Mouse (Mus musculus) brain, embryonic 14.5 days (tissue): ENCODE measurements around the gene Atn1. TPM values are rescaled to one million over a fixed set of nuclear protein-coding genes. Genes with fewer than 3 reads are reported as not detected.
"Not testable (repeated sequence)": the region's sequence is repeated elsewhere in the genome, so short reads cannot be mapped to it uniquely, and the experiment has no call there.

Source experiments
- DNase-seq: peaks from one replicate; pipeline ENCODE4 v3.0.0-alpha.2; 2011; ENCODE audit warnings: low read depth
- CTCF ChIP-seq: fragments of 200-500 bp; IDR thresholded peaks from 2 replicates; pipeline ENCODE4 v1.5.1; 2012; ENCODE audit warnings: inconsistent platforms, mild to moderate bottlenecking, moderate library complexity, borderline replicate concordance; ENCODE audit not compliant: insufficient read depth, insufficient read length; ENCODE audit errors: extremely low read depth
- POLR2A ChIP-seq: fragments of 200-500 bp; IDR thresholded peaks from 2 replicates; pipeline ENCODE4 v1.6.1; 2012; ENCODE audit warnings: mild to moderate bottlenecking, inconsistent platforms, borderline replicate concordance; ENCODE audit not compliant: poor library complexity, insufficient read depth, insufficient read length, severe bottlenecking; ENCODE audit errors: extremely low read depth
- polyA plus RNA-seq: library from polyadenylated mRNA; depleted of rRNA; stranded (reverse); fragments of >200 nt; gene quantifications from 2 replicates; pipeline ENCODE4 v1.2.3, GENCODE M21; 2012; rRNA removed

Gene Atn1
- polyA plus RNA-seq = 62.8 and 136 TPM in 2 replicates

- peak; percentile 87 for DNase-seq
- TF ChIP-seq CTCF (no peak), POLR2A (no peak)
Measured at GRCm38 (mm10) chr6:124755831-124756595, at the start of gene Atn1, which contains the start of gene Gm45234. Gene Atn1, minus strand, starts transcription at chr6:124756524. Gene Gm45234, minus strand, starts transcription at chr6:124756021.

GRCm38 (mm10) chr6:124805341-124806321, 49.3 kb upstream of the Atn1 start:
- peak; percentile 33; the same call in 1 of the 2 replicates for TF ChIP-seq CTCF
- no peak for TF ChIP-seq POLR2A
- peak; percentile 96 for DNase-seq

DNA sequence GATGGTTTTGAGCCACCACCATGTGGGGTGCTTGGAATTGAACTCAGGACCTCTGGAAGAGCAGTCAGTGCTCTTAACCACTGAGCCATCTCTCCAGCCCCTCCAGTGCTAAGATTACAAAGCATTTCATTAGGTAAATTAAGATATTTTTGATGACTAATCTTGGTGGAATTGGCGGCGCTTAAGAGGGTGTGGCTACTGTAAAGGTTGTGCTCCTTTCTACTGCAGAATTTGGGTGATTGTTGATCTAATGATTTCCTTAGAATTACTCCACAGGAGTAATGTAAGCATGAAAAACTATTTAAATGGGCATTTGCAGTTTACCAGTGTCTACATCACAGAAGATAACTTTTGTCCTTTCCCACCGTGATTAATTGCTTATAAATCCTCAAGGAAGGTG, 48.0 kb upstream of the Atn1 start:
- TF ChIP-seq CTCF = no peak
- no peak for TF ChIP-seq POLR2A

DNA sequence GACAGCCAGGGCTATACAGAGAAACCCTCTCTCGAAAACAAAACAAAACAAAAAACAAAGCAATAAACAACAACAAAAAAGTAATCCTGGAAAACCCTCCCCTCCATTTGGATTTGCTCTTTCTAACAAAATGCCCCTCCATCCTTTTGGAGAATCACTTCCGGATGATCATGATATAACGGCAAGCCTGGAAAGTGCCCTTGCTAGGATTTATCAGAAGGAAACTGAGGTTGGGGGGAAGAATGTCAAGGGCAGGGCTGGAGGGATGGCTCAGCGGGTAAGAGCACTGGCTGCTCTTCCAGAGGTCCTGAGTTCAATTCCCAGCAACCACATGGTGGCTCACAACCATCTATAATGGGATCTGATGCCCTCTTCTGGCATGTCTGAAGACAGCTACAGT, 47.4 kb upstream of the Atn1 start:
- DNase-seq = not testable (repeated sequence)

More for the DNA sequence above, 48.0 kb upstream of the Atn1 start:
- no peak for DNase-seq

GRCm38 (mm10) chr6:124803061-124803460, 46.7 kb upstream of the Atn1 start:
- TF ChIP-seq POLR2A (no peak), CTCF (no peak)
- DNase-seq = no peak

- not testable (repeated sequence) for DNase-seq
Measured at GRCm38 (mm10) chr6:124802400-124802799, 46.1 kb upstream of the Atn1 start.

DNA sequence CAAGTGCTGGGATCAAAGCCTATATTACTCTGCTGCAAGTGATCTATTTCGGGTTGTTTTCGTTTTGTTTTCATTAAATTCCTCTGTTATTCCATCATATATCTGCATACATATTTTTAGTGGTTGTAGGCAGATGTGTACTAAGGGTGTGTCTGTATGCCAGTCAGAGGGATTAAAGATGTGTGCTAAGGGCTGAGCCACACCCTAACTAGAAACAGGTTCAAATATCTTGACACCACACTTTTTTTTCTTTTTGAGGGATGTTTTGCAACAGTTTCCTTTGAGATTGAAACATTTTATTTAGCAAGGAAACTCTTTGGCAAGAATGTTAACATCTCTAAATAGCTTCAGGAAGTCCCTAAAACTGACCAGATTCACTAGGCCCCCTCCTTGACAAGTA, 39.9 kb upstream of the Atn1 start:
- TF ChIP-seq POLR2A (no peak), CTCF (no peak)
- no peak for DNase-seq

DNA sequence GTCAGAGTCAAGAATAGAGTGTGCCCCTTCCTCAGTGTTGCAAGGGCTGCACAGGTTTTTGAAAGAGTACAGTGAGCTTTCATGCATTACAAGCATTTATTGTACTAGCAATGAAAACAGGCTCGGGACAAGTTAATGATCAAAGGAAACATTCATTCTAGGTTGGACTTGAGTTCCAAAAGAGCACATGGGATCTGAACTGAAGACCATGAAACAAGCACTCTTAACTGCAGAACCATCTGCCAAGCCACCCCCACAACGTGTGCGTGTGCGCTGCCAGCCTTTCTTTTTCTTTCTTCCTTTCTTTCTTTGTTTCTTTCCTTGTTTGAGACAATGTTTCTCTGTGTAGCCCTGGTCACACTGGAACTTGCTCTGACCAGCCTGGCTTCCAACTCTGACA, 39.5 kb upstream of the Atn1 start:
- no peak for DNase-seq
- TF ChIP-seq POLR2A (no peak), CTCF (no peak)

DNA sequence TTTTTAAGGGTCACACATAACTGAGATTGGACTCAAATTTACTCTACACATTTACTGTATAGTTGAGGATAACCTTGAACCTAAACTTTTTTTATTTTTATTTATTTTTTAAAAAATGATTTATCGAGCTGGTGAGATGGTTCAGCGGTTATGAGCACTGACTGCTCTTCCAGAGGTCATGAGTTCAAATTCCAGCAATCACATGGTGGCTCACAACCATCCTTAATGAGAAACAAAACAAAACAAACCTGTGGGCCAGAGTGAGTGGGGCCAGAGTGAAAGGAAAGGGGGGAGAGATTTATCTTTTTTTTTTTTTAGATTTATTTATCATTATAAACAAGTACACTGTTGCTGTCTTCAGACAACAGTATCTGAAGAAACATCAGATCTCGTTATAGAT, 35.6 kb upstream of the Atn1 start:
- TF ChIP-seq POLR2A (no peak), CTCF (no peak)
- no peak for DNase-seq

- no peak for DNase-seq
- TF ChIP-seq POLR2A = no peak
- no peak for TF ChIP-seq CTCF
Measured at GRCm38 (mm10) chr6:124790121-124790520, 33.8 kb upstream of the Atn1 start.

- TF ChIP-seq CTCF (no peak), POLR2A (no peak)
- DNase-seq = no peak
Measured at GRCm38 (mm10) chr6:124789519-124789918, 33.2 kb upstream of the Atn1 start.

- TF ChIP-seq POLR2A (no peak), CTCF (no peak)
- no peak for DNase-seq
Measured at GRCm38 (mm10) chr6:124787722-124788121, 31.4 kb upstream of the Atn1 start.

DNA sequence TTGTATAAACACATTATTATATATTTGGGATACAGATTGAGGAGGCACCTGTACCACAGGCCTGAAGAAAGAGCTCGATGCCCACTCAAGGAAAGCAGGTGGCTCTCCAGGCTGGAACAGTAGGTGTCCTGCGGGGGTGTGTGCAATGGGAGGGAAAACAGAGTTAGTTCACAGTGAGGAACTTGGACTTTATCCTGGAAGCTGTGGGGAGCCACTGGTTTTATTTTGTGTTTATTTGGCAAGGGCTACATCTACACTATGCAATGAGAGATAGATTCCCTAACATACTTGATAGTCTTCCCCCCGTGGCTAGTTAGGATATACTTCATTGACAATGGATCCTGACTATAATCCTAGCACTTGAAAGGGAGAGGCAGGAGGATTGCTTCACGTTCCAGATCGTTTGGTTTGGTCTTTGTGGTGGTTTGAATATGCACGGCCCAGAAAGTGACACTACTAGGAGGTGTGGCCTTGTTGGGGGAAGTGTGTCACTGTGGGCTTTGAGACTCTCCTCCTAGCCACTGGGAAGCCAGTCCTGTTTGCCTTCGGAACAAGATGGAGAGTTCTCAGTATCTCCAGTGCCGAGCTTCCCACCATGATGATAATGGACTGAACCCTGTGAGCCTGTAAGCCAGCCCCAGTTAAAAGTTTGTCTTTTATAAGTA, 30.6 kb upstream of the Atn1 start:
- no peak for DNase-seq
- no peak for TF ChIP-seq CTCF
- TF ChIP-seq POLR2A = no peak
